Mouse (Mus musculus): ENCODE results near the gene Plcxd1. TPM values are rescaled to one million over a fixed set of nuclear protein-coding genes. Genes with fewer than 3 reads are reported as not detected.
"Not testable (repeated sequence)": the region's sequence is repeated elsewhere in the genome, so short reads cannot be mapped to it uniquely, and the experiment has no call there.

The Plcxd1 gene
- polyA plus RNA-seq, 1 experiment from 2014 or later, result 1.6 TPM

GRCm38 (mm10) chr5:110106140-110106871, 6.5 kb downstream of the Plcxd1 start:
- Histone ChIP-seq H3K4me1 (replicated peaks; ENCODE audit: insufficient read depth, low read length) (0 out of 2 replicates have a peak, but pooled peaks cover 11% of the 10 kb centered on the region), H3K9me3 (replicated peaks; ENCODE audit: low read length) (no peaks in the 10 kb centered on the region), H3K4me3 (replicated peaks; ENCODE audit: low read depth, low read length) (peak overlapping the region; percentile 76), H3K9ac (ENCODE audit: low read depth, low read length) (peak overlapping the region; percentile 93; the same call in 1 of the 2 replicates), H3K36me3 (ENCODE audit: insufficient read depth, low read length) (peaks cover 30% of the 10 kb centered on the region), H3K27me3 (ENCODE audit: insufficient read depth, low read length) (no peaks in the 10 kb centered on the region), H3K27ac (no peak overlapping the region), H3K4me2 (ENCODE audit: low read length) (peak overlapping the region; percentile 84)
- ATAC-seq (replicated peaks; ENCODE audit: low FRiP score, low read depth), result no peak
- DNase-seq (ENCODE audit: low spot score), result no peak
- no peak for TF ChIP-seq CTCF (IDR thresholded peaks at IDR 0.05; ENCODE audit: low read depth)
- WGBS, result 95% methylated on average over 26 of the region's 26 CpGs

DNA sequence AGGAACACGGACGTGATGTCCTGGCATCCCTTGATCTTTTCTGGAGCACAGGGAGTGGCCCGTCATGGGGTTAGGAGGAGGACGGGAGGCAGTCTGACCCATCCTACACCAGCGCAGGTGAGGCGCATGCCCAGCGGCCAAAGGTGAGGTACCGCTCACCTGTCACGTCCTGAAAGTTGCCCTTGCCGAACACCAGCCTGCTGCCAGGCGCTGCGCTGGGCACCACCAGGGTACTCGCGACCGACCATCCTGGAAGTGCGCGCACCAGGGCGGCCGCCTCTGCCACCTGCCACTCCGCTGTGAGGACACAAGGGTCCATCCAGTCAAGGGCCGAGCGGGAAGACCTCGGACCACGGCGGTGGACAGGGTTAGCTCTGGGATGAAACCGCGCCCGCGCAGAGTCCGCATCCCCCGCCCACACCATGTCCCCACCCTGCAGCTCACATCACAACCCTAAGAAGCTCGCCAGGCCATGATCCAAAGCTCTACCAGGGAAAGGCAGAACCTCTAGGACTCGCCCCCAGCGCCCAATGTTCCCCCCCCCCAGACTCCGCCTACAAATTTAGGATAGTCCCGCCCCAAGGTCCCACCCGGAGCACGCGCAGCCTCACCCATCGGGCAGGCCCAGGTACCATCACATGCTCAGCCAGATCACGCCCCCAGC, 7.3 kb downstream of the Plcxd1 start:
- no peaks in the 10 kb centered on the region for H3K27me3 ChIP-seq (ENCODE audit: insufficient read depth, low read length)
- ATAC-seq (replicated peaks; ENCODE audit: low FRiP score, low read depth), result peak; percentile 52

GRCm38 (mm10) chr5:110107581-110108304, 8.0 kb downstream of the Plcxd1 start, which contains the start of gene Gtpbp6:
Gene Gtpbp6 (minus strand): TSS chr5:110108197.
- Histone ChIP-seq H3K27me3 (ENCODE audit: insufficient read depth, low read length) (no peaks in the 10 kb centered on the region), H3K4me1 (replicated peaks; ENCODE audit: insufficient read depth, low read length) (0 out of 2 replicates have a peak, but pooled peaks cover 4% of the 10 kb centered on the region), H3K4me2 (ENCODE audit: low read length) (peak within 1 kb of the TSS; percentile 84), H3K27ac (peak within 1 kb of the TSS; percentile 99), H3K9ac (ENCODE audit: low read depth, low read length) (peak within 1 kb of the TSS; percentile 93), H3K36me3 (ENCODE audit: insufficient read depth, low read length) (peaks cover 30% of the 10 kb centered on the region), H3K4me3 (replicated peaks; ENCODE audit: low read depth, low read length) (peak within 1 kb of the TSS; percentile 76), H3K9me3 (replicated peaks; ENCODE audit: low read length) (no peaks in the 10 kb centered on the region)
- WGBS, result under 1% methylated on average over 70 of the region's 71 CpGs
- ATAC-seq (replicated peaks; ENCODE audit: low FRiP score, low read depth), result peak; percentile 89
- TF ChIP-seq CTCF (IDR thresholded peaks at IDR 0.05; ENCODE audit: low read depth), result no peak
- DNase-seq (ENCODE audit: low spot score), result peak; percentile 98

More for the DNA sequence above, 7.3 kb downstream of the Plcxd1 start:
- Histone ChIP-seq H3K4me3 (replicated peaks; ENCODE audit: low read depth, low read length) (peak overlapping the region; percentile 76), H3K27ac (peak overlapping the region; percentile 99), H3K36me3 (ENCODE audit: insufficient read depth, low read length) (peaks cover 30% of the 10 kb centered on the region), H3K4me1 (replicated peaks; ENCODE audit: insufficient read depth, low read length) (0 out of 2 replicates have a peak, but pooled peaks cover 4% of the 10 kb centered on the region), H3K9me3 (replicated peaks; ENCODE audit: low read length) (no peaks in the 10 kb centered on the region), H3K9ac (ENCODE audit: low read depth, low read length) (peak overlapping the region; percentile 93), H3K4me2 (ENCODE audit: low read length) (peak overlapping the region; percentile 84)
- WGBS, result 16% methylated on average over 37 of the region's 41 CpGs
- DNase-seq (ENCODE audit: low spot score), result no peak
- no peak for TF ChIP-seq CTCF (IDR thresholded peaks at IDR 0.05; ENCODE audit: low read depth)

DNA sequence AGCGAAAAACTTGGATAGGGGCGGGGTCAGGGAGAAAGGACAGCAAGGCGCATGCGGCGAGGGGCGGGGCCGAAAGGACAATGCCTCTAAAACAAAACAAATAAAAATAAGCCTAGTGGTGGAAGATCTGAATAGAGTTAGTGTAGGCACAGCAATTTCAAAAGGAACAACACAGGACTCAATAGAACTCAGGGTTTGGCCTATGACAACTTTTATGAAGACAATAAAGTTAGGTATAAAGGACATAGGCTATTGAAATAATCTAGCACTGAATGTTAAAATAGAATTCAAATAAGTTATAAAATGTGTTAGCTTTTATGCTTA, 8.5 kb downstream of the Plcxd1 start:
- 1% methylated on average over 7 of the region's 7 CpGs for WGBS
- peaks cover 30% of the 10 kb centered on the region for H3K36me3 ChIP-seq (ENCODE audit: insufficient read depth, low read length)
- no peaks in the 10 kb centered on the region for H3K9me3 ChIP-seq (replicated peaks; ENCODE audit: low read length)
- peak; percentile 29; the same call in 1 of the 2 replicates for TF ChIP-seq CTCF (IDR thresholded peaks at IDR 0.05; ENCODE audit: low read depth)
- peak overlapping the region; percentile 84; the same call in 1 of the 2 replicates for H3K4me2 ChIP-seq (ENCODE audit: low read length)
- H3K9ac ChIP-seq (ENCODE audit: low read depth, low read length), result no peak overlapping the region
- peak overlapping the region; percentile 99; the same call in 1 of the 2 replicates for H3K27ac ChIP-seq
- peak; percentile 99 for DNase-seq (ENCODE audit: low spot score)
- peak overlapping the region; percentile 76; the same call in 1 of the 2 replicates for H3K4me3 ChIP-seq (replicated peaks; ENCODE audit: low read depth, low read length)
- no peaks in the 10 kb centered on the region for H3K27me3 ChIP-seq (ENCODE audit: insufficient read depth, low read length)
- 0 out of 2 replicates have a peak, but pooled peaks cover 4% of the 10 kb centered on the region for H3K4me1 ChIP-seq (replicated peaks; ENCODE audit: insufficient read depth, low read length)
- no peak for ATAC-seq (replicated peaks; ENCODE audit: low FRiP score, low read depth)

GRCm38 (mm10) chr5:110109991-110110441, 10.2 kb downstream of the Plcxd1 start, which contains the start of gene Zfp605:
Gene Zfp605 (plus strand): TSS chr5:110110092.
- Histone ChIP-seq H3K9me3 (replicated peaks; ENCODE audit: low read length) (no peaks in the 10 kb centered on the region), H3K27me3 (ENCODE audit: insufficient read depth, low read length) (no peaks in the 10 kb centered on the region), H3K4me3 (replicated peaks; ENCODE audit: low read depth, low read length) (peak within 1 kb of the TSS; percentile 70), H3K9ac (ENCODE audit: low read depth, low read length) (peak within 1 kb of the TSS; percentile 58), H3K27ac (peak within 1 kb of the TSS; percentile 75), H3K4me2 (ENCODE audit: low read length) (peak within 1 kb of the TSS; percentile 72), H3K36me3 (ENCODE audit: insufficient read depth, low read length) (peaks cover 16% of the 10 kb centered on the region), H3K4me1 (replicated peaks; ENCODE audit: insufficient read depth, low read length) (0 out of 2 replicates have a peak, but pooled peaks cover 4% of the 10 kb centered on the region)
- DNase-seq (ENCODE audit: low spot score) (peak; percentile 90), ATAC-seq (replicated peaks; ENCODE audit: low FRiP score, low read depth) (peak; percentile 17)
- under 1% methylated on average over 12 of the region's 12 CpGs for WGBS
- no peak for TF ChIP-seq CTCF (IDR thresholded peaks at IDR 0.05; ENCODE audit: low read depth)

GRCm38 (mm10) chr5:110122380-110122779, 22.6 kb downstream of the Plcxd1 start:
- not testable (repeated sequence) for H3K9ac ChIP-seq (ENCODE audit: low read depth, low read length); H3K4me2 ChIP-seq (ENCODE audit: low read length); ATAC-seq (replicated peaks; ENCODE audit: low FRiP score, low read depth); DNase-seq (ENCODE audit: low spot score); H3K36me3 ChIP-seq (ENCODE audit: insufficient read depth, low read length); H3K9me3 ChIP-seq (replicated peaks; ENCODE audit: low read length); H3K27me3 ChIP-seq (ENCODE audit: insufficient read depth, low read length); H3K27ac ChIP-seq; H3K4me3 ChIP-seq (replicated peaks; ENCODE audit: low read depth, low read length); H3K4me1 ChIP-seq (replicated peaks; ENCODE audit: insufficient read depth, low read length)
- WGBS, result 90% methylated on average over 3 of the region's 3 CpGs
